Mouse (Mus musculus): Measurements from ENCODE around the gene Thrap3. TPM values are rescaled to one million over a fixed set of nuclear protein-coding genes. Genes with fewer than 3 reads are reported as not detected.

Gene Thrap3
- polyA plus RNA-seq, 1 experiment from 2014 or later: 244 TPM

DNA sequence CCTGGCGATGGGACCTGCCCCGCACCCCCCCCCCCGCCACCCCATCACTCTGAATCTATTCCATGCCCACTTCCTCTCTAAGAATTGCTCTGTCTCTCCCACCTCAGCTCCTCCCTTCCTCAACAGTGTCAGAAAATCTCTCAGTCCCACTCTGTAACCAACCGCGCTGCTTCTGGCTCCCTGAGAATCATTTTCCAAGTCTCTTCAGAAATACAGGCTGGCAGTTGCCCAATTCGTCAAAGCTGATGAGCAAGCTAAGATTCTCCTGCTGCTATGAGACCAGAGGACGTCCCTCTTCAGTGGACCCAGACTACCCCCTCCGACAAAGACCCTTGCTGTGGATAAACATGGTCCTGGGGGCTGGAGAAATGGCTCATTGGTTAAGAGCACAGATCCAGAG lies 43.1 kb downstream of the Thrap3 start:
- no peaks in the 10 kb centered on the region for H3K27me3 ChIP-seq (ENCODE audit: low read depth, poor library complexity, severe bottlenecking)
- peaks cover 11% of the 10 kb centered on the region for H3K36me3 ChIP-seq
- DNase-seq (ENCODE audit: low spot score): no peak
- no peaks in the 10 kb centered on the region for H3K9me3 ChIP-seq (replicated peaks)
- H3K27ac ChIP-seq (replicated peaks): no peak overlapping the region
- no peak overlapping the region for H3K4me3 ChIP-seq
- peaks cover 29% of the 10 kb centered on the region for H3K4me1 ChIP-seq
- 78% methylated on average over 8 of the region's 8 CpGs for WGBS

GRCm38 (mm10) chr4:126157562-126157961 lies 45.0 kb downstream of the Thrap3 start:
- H3K27me3 ChIP-seq (ENCODE audit: low read depth, poor library complexity, severe bottlenecking): no peaks in the 10 kb centered on the region
- H3K9me3 ChIP-seq (replicated peaks): no peaks in the 10 kb centered on the region
- H3K36me3 ChIP-seq: peaks cover 6% of the 10 kb centered on the region
- DNase-seq (ENCODE audit: low spot score): no peak
- no peak overlapping the region for H3K27ac ChIP-seq (replicated peaks)
- H3K4me3 ChIP-seq: no peak overlapping the region
- WGBS: 87% methylated on average over 6 of the region's 6 CpGs
- H3K4me1 ChIP-seq: peaks cover 16% of the 10 kb centered on the region

- Histone ChIP-seq H3K27me3 (ENCODE audit: low read depth, poor library complexity, severe bottlenecking) (peaks cover 8% of the 10 kb centered on the region; the same call in 1 of the 2 replicates), H3K27ac (replicated peaks) (no peak overlapping the region), H3K4me1 (peaks cover 8% of the 10 kb centered on the region; the same call in 1 of the 2 replicates), H3K4me3 (no peak overlapping the region), H3K9me3 (replicated peaks) (no peaks in the 10 kb centered on the region), H3K36me3 (peaks cover 6% of the 10 kb centered on the region)
- DNase-seq (ENCODE audit: low spot score): no peak
- WGBS: 56% methylated on average over 5 of the region's 5 CpGs
Observed at GRCm38 (mm10) chr4:126156617-126157016, 45.9 kb downstream of the Thrap3 start.

DNA sequence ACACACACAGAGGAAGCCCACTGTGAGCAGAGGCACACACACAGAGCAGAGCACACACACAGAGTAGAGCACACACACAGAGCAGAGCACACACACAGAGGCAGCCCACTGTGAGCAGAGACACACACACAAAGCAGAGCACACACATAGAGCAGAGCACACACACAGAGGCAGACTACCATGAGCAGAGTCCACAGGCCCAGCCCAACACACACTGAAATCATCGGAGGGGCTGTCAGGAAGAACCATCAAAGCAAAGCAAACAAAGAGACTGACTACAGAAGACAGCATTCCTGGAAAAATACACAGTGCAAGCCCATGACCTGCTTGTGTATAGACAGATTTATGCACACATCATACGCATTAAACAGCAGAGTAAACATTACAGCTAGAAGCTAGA lies 46.7 kb downstream of the Thrap3 start:
- Histone ChIP-seq H3K36me3 (peaks cover 6% of the 10 kb centered on the region), H3K9me3 (replicated peaks) (no peaks in the 10 kb centered on the region), H3K4me3 (no peak overlapping the region), H3K27me3 (ENCODE audit: low read depth, poor library complexity, severe bottlenecking) (peaks cover 16% of the 10 kb centered on the region), H3K27ac (replicated peaks) (peak overlapping the region; percentile 46; the same call in 1 of the 2 replicates), H3K4me1 (peaks cover 12% of the 10 kb centered on the region; the same call in 1 of the 2 replicates)
- no peak for DNase-seq (ENCODE audit: low spot score)
- WGBS: 71% methylated on average over 2 of the region's 2 CpGs

DNA sequence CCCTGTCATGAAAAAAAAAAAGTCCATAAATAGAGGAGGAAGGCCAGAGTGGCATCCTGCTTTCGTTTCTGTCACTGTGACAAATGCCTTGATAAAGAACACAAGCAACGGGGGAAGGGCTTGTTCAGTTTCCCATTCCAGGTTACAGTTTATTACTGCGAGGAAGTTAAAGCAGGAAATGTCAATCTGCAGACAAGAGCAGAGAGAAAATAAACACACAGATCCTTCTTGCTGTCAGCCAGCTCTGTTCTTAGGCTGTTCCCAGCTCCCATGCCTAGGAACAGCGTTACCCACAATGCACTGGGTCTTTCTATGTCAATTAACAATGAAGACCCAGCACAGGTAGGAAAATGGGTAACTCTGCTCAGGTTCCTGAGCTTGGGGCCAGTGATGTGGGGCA lies 47.4 kb downstream of the Thrap3 start:
- Histone ChIP-seq H3K4me1 (peaks cover 19% of the 10 kb centered on the region), H3K27ac (replicated peaks) (no peak overlapping the region), H3K4me3 (no peak overlapping the region), H3K27me3 (ENCODE audit: low read depth, poor library complexity, severe bottlenecking) (peaks cover 23% of the 10 kb centered on the region), H3K9me3 (replicated peaks) (no peaks in the 10 kb centered on the region), H3K36me3 (peaks cover 6% of the 10 kb centered on the region)
- DNase-seq (ENCODE audit: low spot score): no peak
- 71% methylated on average over 4 of the region's 4 CpGs for WGBS

DNA sequence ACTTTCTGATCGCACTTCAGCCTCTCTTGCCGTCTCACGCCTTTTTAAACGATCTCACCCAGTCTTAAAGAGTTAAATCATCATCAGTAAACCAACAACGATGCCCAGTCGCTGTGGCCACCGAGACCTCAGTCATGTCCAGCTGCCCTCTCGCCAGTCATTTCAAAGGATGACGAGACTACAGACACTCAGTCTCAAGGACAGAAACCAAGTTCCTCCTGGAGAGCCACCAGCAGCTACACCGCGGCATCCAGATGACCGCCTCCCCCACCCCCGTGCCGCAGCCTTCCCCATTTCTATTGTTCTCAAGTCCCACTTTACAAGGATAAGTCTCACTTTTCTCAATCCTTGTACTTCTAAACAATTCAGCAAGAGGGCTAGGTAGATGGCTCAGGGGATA lies 49.7 kb downstream of the Thrap3 start:
- Histone ChIP-seq H3K4me3 (no peak overlapping the region), H3K27ac (replicated peaks) (no peak overlapping the region), H3K27me3 (ENCODE audit: low read depth, poor library complexity, severe bottlenecking) (peaks cover 46% of the 10 kb centered on the region), H3K9me3 (replicated peaks) (no peaks in the 10 kb centered on the region), H3K4me1 (peaks cover 42% of the 10 kb centered on the region), H3K36me3 (peaks cover 6% of the 10 kb centered on the region)
- DNase-seq (ENCODE audit: low spot score): no peak
- 63% methylated on average over 14 of the region's 14 CpGs for WGBS

DNA sequence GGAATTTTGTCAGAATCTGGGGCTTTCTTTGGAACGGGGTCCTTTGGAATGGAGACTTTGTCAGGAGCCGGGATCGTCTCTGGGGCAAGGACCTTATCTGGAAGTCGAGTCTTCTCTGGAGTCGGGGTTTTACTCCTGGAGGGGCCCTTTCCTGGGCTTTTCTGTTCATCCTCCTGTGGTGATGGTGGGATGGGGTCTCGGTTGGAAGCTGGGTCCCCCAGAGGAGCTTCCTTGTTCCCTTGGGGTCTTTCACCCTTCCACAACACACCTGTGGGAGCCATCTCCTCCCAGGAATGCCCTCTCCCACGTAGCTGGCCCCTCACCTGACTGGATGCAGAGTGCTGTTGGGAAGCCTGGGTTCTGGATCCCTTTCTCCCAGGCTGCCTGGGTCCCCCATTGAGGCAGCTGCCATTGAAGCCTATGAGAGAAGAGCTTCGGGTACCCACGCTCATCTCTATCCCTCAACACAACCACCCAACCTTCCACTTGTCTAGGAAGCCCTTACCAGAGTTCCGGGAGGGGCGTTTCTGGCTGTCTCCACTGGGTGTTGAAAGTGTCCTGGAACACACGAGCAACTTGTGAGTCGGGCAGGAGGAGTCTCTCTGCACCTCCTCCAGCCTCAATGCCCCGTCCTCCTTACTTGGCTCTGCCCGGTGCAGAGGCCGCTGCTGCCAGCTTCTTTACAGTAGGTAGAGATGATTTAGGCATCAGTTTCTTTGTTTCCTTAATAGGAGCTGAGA lies 50.7 kb downstream of the Thrap3 start:
- Histone ChIP-seq H3K36me3 (peaks cover 4% of the 10 kb centered on the region), H3K4me1 (peaks cover 52% of the 10 kb centered on the region), H3K9me3 (replicated peaks) (no peaks in the 10 kb centered on the region), H3K27ac (replicated peaks) (no peak overlapping the region), H3K27me3 (ENCODE audit: low read depth, poor library complexity, severe bottlenecking) (peaks cover 56% of the 10 kb centered on the region), H3K4me3 (no peak overlapping the region)
- no peak for DNase-seq (ENCODE audit: low spot score)
- 86% methylated on average over 16 of the region's 16 CpGs for WGBS

- 79% methylated on average over 6 of the region's 6 CpGs for WGBS
- H3K27ac ChIP-seq (replicated peaks): no peak overlapping the region; the same call in 1 of the 2 replicates
- H3K4me1 ChIP-seq: peaks cover 55% of the 10 kb centered on the region
- DNase-seq (ENCODE audit: low spot score): no peak
- H3K36me3 ChIP-seq: no peaks in the 10 kb centered on the region
- H3K27me3 ChIP-seq (ENCODE audit: low read depth, poor library complexity, severe bottlenecking): peaks cover 63% of the 10 kb centered on the region
- no peak overlapping the region for H3K4me3 ChIP-seq
- no peaks in the 10 kb centered on the region for H3K9me3 ChIP-seq (replicated peaks)
Observed at GRCm38 (mm10) chr4:126150949-126151320, 51.6 kb downstream of the Thrap3 start.

- Histone ChIP-seq H3K4me1 (peaks cover 50% of the 10 kb centered on the region), H3K27me3 (ENCODE audit: low read depth, poor library complexity, severe bottlenecking) (peaks cover 65% of the 10 kb centered on the region), H3K27ac (replicated peaks) (no peak overlapping the region; the same call in 1 of the 2 replicates), H3K4me3 (peak overlapping the region; percentile 61; the same call in 1 of the 2 replicates), H3K9me3 (replicated peaks) (no peaks in the 10 kb centered on the region), H3K36me3 (no peaks in the 10 kb centered on the region)
- DNase-seq (ENCODE audit: low spot score): peak; percentile 68
- WGBS: 51% methylated on average over 16 of the region's 16 CpGs
Observed at GRCm38 (mm10) chr4:126150297-126150948, 52.1 kb downstream of the Thrap3 start.

- Histone ChIP-seq H3K27ac (replicated peaks) (no peak overlapping the region), H3K9me3 (replicated peaks) (no peaks in the 10 kb centered on the region), H3K4me3 (peak overlapping the region; percentile 61), H3K36me3 (no peaks in the 10 kb centered on the region), H3K27me3 (ENCODE audit: low read depth, poor library complexity, severe bottlenecking) (peaks cover 65% of the 10 kb centered on the region), H3K4me1 (peaks cover 47% of the 10 kb centered on the region)
- DNase-seq (ENCODE audit: low spot score): no peak
- WGBS: 38% methylated on average over 10 of the region's 10 CpGs
Observed at GRCm38 (mm10) chr4:126149798-126150197, 52.8 kb downstream of the Thrap3 start.

DNA sequence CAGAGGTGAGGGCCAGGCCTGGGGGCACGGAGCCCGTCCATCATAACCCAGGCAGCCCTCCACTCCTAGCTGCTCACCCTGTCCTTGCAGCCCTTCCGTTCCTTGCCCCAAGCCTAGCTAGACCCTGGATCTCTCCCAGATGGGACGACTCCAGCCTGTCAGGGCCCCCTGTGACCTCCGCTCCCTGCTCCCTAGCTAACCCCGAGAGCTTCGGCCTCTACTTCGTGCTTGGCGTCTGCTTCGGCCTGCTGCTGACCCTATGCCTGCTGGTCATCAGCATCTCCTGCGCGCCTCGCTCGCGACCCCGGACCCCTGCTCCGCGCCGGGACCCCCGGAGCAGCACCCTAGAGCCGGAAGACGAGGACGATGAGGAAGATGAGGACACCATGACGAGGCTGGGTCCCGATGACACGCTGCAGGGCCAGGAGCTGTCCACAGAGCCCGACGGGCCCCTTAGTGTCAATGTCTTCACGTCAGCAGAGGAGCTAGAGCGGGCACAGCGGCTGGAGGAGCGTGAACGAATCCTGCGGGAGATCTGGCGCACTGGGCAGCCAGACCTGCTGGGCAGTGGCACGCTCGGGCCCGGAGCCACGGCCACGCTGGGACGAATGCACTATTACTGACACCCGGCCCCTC lies 53.4 kb downstream of the Thrap3 start:
- 25% methylated on average over 42 of the region's 42 CpGs for WGBS
- Histone ChIP-seq H3K27me3 (ENCODE audit: low read depth, poor library complexity, severe bottlenecking) (peaks cover 65% of the 10 kb centered on the region), H3K4me1 (peaks cover 47% of the 10 kb centered on the region), H3K27ac (replicated peaks) (peak overlapping the region; percentile 80), H3K36me3 (no peaks in the 10 kb centered on the region), H3K4me3 (peak overlapping the region; percentile 61), H3K9me3 (replicated peaks) (no peaks in the 10 kb centered on the region)
- peak; percentile 34 for DNase-seq (ENCODE audit: low spot score)

DNA sequence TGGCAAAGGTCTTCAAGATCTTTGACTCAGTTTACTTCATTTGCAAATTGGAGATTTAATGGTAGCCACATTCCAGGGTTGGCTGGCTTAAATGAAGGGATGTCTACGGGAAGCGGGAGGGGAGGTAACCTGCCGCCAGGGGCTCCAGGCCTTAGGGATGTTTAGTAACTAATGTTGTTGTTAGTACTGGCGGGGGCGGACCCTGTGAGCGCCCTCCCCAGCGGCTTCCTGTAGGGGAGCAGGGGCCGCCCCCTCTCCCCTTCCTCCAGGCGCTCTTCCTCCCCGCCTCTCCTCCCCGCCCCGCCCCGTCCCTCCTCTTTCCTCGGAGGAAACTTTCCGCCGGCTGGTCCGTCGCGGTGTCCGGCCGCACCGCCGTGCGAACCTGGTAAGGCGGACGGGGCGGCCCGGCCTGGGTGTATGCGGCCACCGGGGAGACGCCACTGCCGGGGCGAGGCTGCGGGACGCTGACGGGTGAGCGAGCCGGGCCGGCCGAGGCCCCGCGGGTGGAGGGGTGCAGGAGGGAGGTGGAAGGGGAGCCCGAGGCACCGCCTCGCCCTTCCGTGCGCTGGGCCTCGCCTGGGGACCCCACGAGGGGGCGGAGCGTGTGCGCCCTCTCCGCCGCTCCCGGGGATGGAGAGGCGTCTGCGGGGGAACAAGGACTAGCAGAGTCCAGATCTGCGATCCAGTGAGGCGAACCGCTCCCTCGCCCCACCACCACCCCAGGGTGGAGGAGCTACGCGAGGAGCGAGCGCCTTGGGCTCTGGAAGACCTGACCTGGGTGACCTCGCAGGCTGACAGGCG lies 54.2 kb downstream of the Thrap3 start:
- Histone ChIP-seq H3K27ac (replicated peaks) (peak overlapping the region; percentile 80), H3K4me1 (peaks cover 47% of the 10 kb centered on the region), H3K9me3 (replicated peaks) (no peaks in the 10 kb centered on the region), H3K27me3 (ENCODE audit: low read depth, poor library complexity, severe bottlenecking) (peaks cover 65% of the 10 kb centered on the region), H3K4me3 (peak overlapping the region; percentile 61), H3K36me3 (no peaks in the 10 kb centered on the region)
- WGBS: under 1% methylated on average over 61 of the region's 67 CpGs
- peak; percentile 57 for DNase-seq (ENCODE audit: low spot score)

Measured in midbrain, embryonic 10.5 days (tissue).